Mouse (Mus musculus) stomach, postnatal 0 days (tissue): ENCODE data around the gene Timp4.

Experiments
- CTCF ChIP-seq: IDR thresholded peaks from 2 replicates; pipeline ENCODE4 v1.5.1; 2016; ENCODE audit warnings: antibody characterized with exemption, low read depth, mild to moderate bottlenecking, moderate library complexity
- EP300 ChIP-seq: optimal IDR thresholded peaks from 2 replicates; pipeline ENCODE3; 2016; ENCODE audit warnings: antibody characterized with exemption

- TF ChIP-seq CTCF (no peak), EP300 (no peak)
Observed at GRCm38 (mm10) chr6:115271866-115272271, 19.9 kb upstream of the Timp4 start.
